Mouse (Mus musculus) bone marrow, adult 2 months (tissue): Measurements from ENCODE around the gene Rpl36a.

ENCODE experiments used
- CTCF ChIP-seq: fragments of 200-500 bp; IDR thresholded peaks from 2 replicates; pipeline ENCODE4 v1.5.1; 2011; ENCODE audit warnings: low read length, control low read depth; ENCODE audit not compliant: control insufficient read depth, insufficient read depth
- POLR2A ChIP-seq: fragments of 200-500 bp; IDR thresholded peaks from 2 replicates; pipeline ENCODE4 v1.6.1; 2011; ENCODE audit warnings: low read depth, mild to moderate bottlenecking, control low read depth, low read length, borderline replicate concordance; ENCODE audit not compliant: control insufficient read depth

- TF ChIP-seq POLR2A: no peak
- no peak for TF ChIP-seq CTCF
These were observed 4.7 kb upstream of the Rpl36a start for GRCm38 (mm10) chrX:134580528-134581305.
